Mouse (Mus musculus) limb, embryonic 11.5 days (tissue): ENCODE results near the gene Mpeg1. TPM values are rescaled to one million over a fixed set of nuclear protein-coding genes. Genes with fewer than 3 reads are reported as not detected.

Experiments
- ATAC-seq: fragments of 200-750 bp; cut with Nextera tagmentation; 2 replicates; pipeline ENCODE4 v1.8.0; 2017; ENCODE audit warnings: low read depth; ENCODE audit not compliant: insufficient number of reproducible peaks, low FRiP score, low TSS enrichment
- DNase-seq: peaks from one replicate; pipeline ENCODE4 v3.0.0-alpha.2; 2015; ENCODE audit warnings: low spot score
- H3K27ac ChIP-seq: fragments of 300-500 bp; sonication (generic); replicated peaks from 2 replicates; pipeline ENCODE4 v1.5.1; 2014; ENCODE audit warnings: low read depth, mild to moderate bottlenecking, low read length
- H3K27me3 ChIP-seq: fragments of 300-500 bp; sonication (generic); 2 replicates; pipeline ENCODE4 v1.6.1; 2014; ENCODE audit warnings: mild to moderate bottlenecking, low read length, mixed read lengths; ENCODE audit not compliant: control insufficient read depth, insufficient read depth
- H3K36me3 ChIP-seq: fragments of 300-500 bp; sonication (generic); 2 replicates; pipeline ENCODE4 v1.6.1; 2014; ENCODE audit warnings: mild to moderate bottlenecking, low read length, moderate library complexity, mixed read lengths; ENCODE audit not compliant: control insufficient read depth, insufficient read depth
- H3K4me1 ChIP-seq: fragments of 300-500 bp; sonication (generic); 2 replicates; pipeline ENCODE4 v1.6.1; 2014; ENCODE audit warnings: low read length, mixed read lengths; ENCODE audit not compliant: control insufficient read depth, insufficient read depth
- H3K4me2 ChIP-seq: fragments of 300-500 bp; sonication (generic); 2 replicates; pipeline ENCODE4 v1.6.1; 2014; ENCODE audit warnings: low read depth, mild to moderate bottlenecking, moderate library complexity; ENCODE audit not compliant: severe bottlenecking
- H3K4me3 ChIP-seq: fragments of 300-500 bp; sonication (generic); 2 replicates; pipeline ENCODE4 v1.5.1; 2014; ENCODE audit warnings: low read depth, low read length
- H3K9ac ChIP-seq: fragments of 300-500 bp; sonication (generic); 2 replicates; pipeline ENCODE4 v1.6.1; 2014; ENCODE audit warnings: mild to moderate bottlenecking, low read length
- H3K9me3 ChIP-seq: fragments of 300-500 bp; sonication (generic); 2 replicates; pipeline ENCODE4 v1.6.1; 2016; ENCODE audit warnings: low read length; ENCODE audit not compliant: control insufficient read depth
- WGBS: fragments of 180-500 bp; shearing (Covaris S2); extraction: QIAGEN DNeasy Blood & Tissue Kit; methylation state at CpG from one replicate; pipeline ENCODE4 v1.1.7; 2014; 5-methylcytosine and 5-hydroxymethylcytosine counted together
- polyA plus RNA-seq: library from polyadenylated mRNA; unstranded; fragments of >200 nt; fragmentation: Nextera tagmentation; extraction: Ambion mirVana; gene quantifications from 2 replicates; pipeline ENCODE4 v1.2.1, GENCODE M21; 2014

The Mpeg1 gene
- polyA plus RNA-seq, 1 experiment from 2014 or later: 0.17 TPM

DNA sequence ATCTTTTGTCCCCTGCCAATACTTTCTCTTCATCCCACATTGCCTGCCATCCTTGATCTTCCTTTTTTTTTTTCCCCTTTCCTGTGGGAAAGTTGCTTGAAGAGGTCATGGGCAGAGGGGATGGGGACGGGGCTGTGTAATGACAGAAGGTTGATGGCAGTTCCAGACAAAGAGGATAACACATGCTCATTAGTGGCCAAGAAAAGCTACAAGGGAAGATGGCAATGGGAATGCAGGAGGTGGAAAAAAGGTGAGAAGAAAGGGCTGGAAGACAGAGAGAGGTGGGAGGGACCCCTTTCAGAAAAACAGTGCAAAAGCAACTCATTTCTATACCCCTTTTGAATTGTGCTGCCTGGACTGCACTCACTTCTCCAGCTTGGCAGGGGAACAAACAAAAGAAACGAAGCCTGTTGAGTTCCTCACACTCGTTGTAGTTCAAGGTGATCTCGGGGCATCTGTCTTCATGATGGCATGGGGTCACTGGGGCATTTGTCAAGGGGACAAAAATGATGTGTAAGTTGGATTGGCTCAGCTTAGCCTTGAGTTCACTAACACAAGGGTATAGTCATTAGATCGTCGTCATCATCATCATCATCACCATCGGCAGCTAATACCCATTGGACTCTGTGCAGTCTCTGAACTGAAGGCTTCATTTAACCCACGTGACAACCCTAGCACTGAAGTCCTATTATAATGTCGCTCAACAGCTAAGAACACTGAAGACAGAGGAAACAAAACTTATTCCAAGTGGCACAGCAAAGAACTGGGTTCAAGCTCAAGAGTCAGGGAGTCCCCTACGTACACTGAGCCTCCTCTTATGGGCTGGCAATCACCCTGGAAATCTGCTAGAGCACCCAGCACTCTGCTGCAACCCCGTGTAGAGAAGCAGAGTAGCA, 29.3 kb downstream of the Mpeg1 start:
- no peaks in the 10 kb centered on the region for H3K4me1 ChIP-seq
- WGBS: 86% methylated on average over 11 of the region's 11 CpGs
- no peak overlapping the region for H3K9ac ChIP-seq
- H3K27ac ChIP-seq: no peak overlapping the region
- H3K36me3 ChIP-seq: no peaks in the 10 kb centered on the region
- no peaks in the 10 kb centered on the region for H3K9me3 ChIP-seq
- no peak overlapping the region for H3K4me2 ChIP-seq
- ATAC-seq (no peak), DNase-seq (no peak)
- H3K27me3 ChIP-seq: no peaks in the 10 kb centered on the region
- no peak overlapping the region for H3K4me3 ChIP-seq

DNA sequence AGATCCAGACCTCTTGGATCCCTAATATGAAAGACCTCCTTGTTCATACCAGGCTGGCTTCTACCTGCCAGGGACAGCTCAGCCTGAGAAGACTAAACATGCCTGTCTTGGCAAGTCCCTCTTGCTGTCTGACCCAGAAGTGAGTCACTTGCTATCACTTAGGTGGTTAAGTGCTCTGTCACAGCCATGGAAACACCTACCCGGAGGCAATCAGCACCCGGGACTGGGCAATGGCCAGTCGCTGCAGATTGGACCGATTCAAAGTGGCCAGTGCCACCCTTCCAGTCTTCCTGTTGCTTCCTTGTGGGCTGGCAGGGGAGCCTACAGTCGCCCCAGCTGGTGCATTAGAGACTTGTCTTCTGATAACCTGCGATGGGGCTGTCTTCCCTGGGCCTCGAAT, 31.1 kb downstream of the Mpeg1 start:
- no peak for DNase-seq
- Histone ChIP-seq H3K4me3 (no peak overlapping the region), H3K36me3 (no peaks in the 10 kb centered on the region), H3K27ac (no peak overlapping the region), H3K4me2 (no peak overlapping the region), H3K4me1 (no peaks in the 10 kb centered on the region), H3K9me3 (no peaks in the 10 kb centered on the region), H3K27me3 (no peaks in the 10 kb centered on the region), H3K9ac (no peak overlapping the region)
- no peak for ATAC-seq
- 90% methylated on average over 7 of the region's 7 CpGs for WGBS

DNA sequence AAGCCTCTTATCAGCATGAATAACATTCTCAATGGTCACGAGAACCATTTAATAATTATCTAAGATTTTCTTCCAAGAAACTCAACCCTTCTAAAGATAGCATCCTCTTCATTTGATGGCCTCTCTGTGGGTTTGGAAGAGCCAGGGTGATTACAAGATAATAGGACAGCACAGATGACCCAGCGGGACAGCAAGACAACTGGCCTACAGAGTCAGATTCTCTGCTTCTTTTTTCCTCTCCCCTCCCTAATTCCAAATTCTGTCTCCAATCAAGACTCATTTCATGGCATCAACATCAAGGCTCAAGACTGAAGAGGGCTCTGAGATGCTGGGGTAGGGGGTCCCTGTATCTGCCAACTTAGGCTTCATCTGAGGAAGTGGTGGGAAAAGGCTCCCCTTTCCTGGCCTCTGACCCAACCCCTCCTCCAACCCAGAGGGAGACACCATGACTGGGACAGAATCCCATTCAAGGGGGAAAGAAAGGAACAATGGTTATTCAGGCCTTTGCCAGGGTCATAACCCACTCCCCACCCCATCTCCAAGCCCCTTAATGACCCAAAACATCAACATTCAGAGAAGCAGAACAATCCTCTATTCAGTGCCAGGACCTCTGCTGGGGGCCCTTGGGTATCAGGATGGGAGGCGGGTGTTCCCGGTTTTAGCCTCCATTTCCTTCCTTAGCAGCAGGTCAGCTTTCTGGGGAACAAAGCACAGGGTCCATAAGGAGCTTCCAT, 33.0 kb downstream of the Mpeg1 start:
- Histone ChIP-seq H3K4me3 (no peak overlapping the region), H3K9ac (no peak overlapping the region), H3K27me3 (no peaks in the 10 kb centered on the region), H3K4me2 (no peak overlapping the region), H3K27ac (no peak overlapping the region), H3K9me3 (no peaks in the 10 kb centered on the region), H3K36me3 (no peaks in the 10 kb centered on the region), H3K4me1 (no peaks in the 10 kb centered on the region)
- no peak for DNase-seq
- 83% methylated on average over 4 of the region's 4 CpGs for WGBS
- ATAC-seq: no peak

DNA sequence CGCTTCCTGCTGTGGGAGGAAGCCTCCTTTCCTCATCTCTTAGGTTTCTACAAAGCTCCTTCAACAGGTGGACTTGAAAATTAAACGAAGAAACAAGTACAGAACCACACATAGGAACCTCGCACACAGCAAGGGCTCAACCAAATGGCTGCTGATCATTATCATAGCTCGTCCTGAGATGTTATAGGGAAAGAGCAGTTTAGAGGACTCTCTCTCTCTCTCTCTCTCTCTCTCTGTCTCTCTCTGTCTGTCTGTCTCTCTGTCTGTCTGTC, 33.5 kb downstream of the Mpeg1 start:
- ATAC-seq: no peak
- Histone ChIP-seq H3K9me3 (no peaks in the 10 kb centered on the region), H3K27me3 (no peaks in the 10 kb centered on the region), H3K36me3 (no peaks in the 10 kb centered on the region), H3K27ac (no peak overlapping the region), H3K4me2 (no peak overlapping the region), H3K9ac (no peak overlapping the region), H3K4me3 (no peak overlapping the region), H3K4me1 (no peaks in the 10 kb centered on the region)
- DNase-seq: no peak
- 90% methylated on average over 4 of the region's 4 CpGs for WGBS

DNA sequence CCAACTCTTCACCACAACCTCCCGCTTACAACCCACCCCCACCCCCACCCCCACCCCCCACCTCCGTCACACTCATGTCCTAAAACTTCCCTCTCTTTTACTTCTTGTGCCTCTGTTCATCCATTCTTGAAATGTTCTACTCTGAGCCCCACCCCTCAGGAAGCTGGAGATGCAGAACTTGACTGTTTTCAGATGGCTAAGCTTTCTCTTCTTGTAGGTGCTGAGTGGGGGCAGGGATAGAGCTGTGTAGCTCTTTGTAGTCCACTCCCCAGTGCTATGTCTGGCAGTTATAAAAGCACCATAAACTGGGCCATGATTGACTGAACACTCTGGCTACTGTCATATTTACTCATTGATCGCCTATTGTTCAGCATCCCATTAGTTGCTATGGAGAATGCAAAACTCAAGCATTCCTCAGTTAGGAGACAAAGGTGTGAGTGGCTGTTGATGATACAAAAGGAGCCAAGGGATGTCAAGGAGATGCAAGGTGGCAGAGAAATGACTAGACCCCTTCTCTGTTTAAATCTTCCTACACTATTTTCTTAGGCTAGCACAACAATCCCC, 34.5 kb downstream of the Mpeg1 start:
- DNase-seq (no peak), ATAC-seq (no peak)
- Histone ChIP-seq H3K36me3 (no peaks in the 10 kb centered on the region), H3K4me3 (no peak overlapping the region), H3K9me3 (no peaks in the 10 kb centered on the region), H3K9ac (no peak overlapping the region), H3K4me1 (no peaks in the 10 kb centered on the region), H3K27ac (no peak overlapping the region), H3K4me2 (no peak overlapping the region), H3K27me3 (0 out of 2 replicates have a peak, but pooled peaks cover 4% of the 10 kb centered on the region)
- 78% methylated on average over 3 of the region's 3 CpGs for WGBS

DNA sequence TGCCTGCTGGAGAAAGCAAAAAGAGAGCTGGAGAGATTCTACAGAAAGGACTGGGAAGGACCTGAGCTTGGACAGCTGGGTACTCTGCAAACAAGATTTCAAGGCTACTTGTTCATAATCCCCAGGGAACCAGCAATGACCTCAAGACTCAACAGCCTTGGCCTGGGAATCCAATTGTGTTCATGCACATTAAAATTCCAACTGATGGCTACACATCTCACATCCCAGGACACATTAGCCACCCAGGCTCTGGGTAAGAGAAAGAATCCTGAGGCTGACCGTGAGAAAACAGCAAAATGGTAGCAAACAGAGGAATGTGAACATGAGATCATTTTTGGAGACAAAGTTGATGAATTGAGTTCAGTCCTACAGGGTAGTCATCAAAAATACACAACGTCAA, 35.7 kb downstream of the Mpeg1 start:
- Histone ChIP-seq H3K4me1 (no peaks in the 10 kb centered on the region), H3K27me3 (0 out of 2 replicates have a peak, but pooled peaks cover 10% of the 10 kb centered on the region), H3K9me3 (no peaks in the 10 kb centered on the region), H3K4me2 (no peak overlapping the region), H3K27ac (no peak overlapping the region), H3K36me3 (no peaks in the 10 kb centered on the region), H3K9ac (no peak overlapping the region), H3K4me3 (no peak overlapping the region)
- DNase-seq (no peak), ATAC-seq (no peak)
- WGBS: 95% methylated on average over 2 of the region's 2 CpGs

DNA sequence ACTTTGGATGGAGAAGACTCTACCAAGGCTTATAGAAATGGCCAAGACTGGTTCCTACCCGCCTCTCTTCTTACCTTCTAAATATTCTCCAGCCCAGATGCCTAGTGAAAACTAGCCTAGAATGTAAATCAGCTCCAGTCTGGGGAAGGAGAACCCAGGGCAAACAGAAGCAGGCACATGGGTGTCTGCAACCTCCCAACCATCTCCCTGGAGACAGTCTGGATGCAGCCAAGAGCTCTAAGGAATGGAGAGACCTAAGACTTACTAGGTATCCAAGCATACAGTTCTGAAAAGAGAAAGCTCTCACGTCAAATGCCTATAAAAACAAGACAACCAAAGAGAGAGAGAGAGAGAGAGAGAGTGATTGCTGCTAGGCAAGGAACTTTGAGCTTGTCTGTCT, 37.3 kb downstream of the Mpeg1 start:
- Histone ChIP-seq H3K27ac (no peak overlapping the region), H3K4me3 (no peak overlapping the region), H3K27me3 (0 out of 2 replicates have a peak, but pooled peaks cover 10% of the 10 kb centered on the region), H3K36me3 (no peaks in the 10 kb centered on the region), H3K4me1 (no peaks in the 10 kb centered on the region), H3K9ac (no peak overlapping the region), H3K4me2 (no peak overlapping the region), H3K9me3 (no peaks in the 10 kb centered on the region)
- DNase-seq (no peak), ATAC-seq (no peak)
- 80% methylated on average over 2 of the region's 2 CpGs for WGBS

DNA sequence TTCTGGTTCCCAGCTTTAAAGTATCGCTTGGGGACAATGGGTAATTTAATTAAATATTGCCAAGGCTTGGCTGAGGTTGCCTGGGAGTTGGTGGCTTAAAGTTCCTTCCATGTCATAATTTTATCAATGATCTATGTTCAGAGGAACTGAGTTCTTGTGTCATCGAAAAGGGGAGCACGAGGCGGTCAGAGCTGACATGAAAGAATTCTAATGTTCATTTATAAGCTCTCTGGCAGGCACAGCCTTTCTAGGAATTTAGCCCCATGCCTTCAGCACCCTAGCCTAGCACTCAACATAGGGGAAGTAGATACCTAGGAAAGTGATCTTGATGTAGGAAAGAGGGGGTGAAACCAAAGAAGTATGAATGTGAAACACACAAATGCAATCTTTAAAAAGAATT, 37.7 kb downstream of the Mpeg1 start:
- WGBS: 88% methylated on average over 4 of the region's 4 CpGs
- Histone ChIP-seq H3K4me1 (no peaks in the 10 kb centered on the region), H3K4me2 (no peak overlapping the region), H3K27ac (no peak overlapping the region), H3K9me3 (no peaks in the 10 kb centered on the region), H3K27me3 (0 out of 2 replicates have a peak, but pooled peaks cover 10% of the 10 kb centered on the region), H3K4me3 (no peak overlapping the region), H3K9ac (no peak overlapping the region), H3K36me3 (no peaks in the 10 kb centered on the region)
- ATAC-seq (no peak), DNase-seq (no peak)
